Mouse (Mus musculus): ENCODE data around the gene H2-M10.4.

DNA sequence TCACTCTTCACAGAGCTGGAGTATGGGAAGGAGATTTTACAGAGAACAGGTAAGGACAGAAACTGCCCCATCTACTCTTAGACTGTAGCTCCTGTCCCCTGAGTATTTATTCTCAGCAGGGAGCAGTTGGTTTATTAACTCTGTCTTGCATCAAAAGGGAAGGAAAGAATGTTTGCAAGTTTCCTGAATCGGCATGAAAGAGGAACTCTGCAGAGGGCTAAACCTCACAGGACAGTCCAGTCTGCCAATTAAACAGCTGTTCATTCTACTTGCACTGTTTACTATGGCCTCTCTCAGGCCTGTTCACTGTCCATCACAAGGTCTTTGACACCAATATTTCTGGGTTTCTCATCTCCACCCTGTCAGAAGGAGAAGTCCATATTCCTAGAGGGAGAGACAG, 38.3 kb upstream of the H2-M10.4 start:
- TF ChIP-seq CTCF (IDR thresholded peaks at IDR 0.05; ENCODE audit: borderline replicate concordance, insufficient read depth, low read depth, low read length) = no peak
- TF ChIP-seq POLR2A (IDR thresholded peaks at IDR 0.05; ENCODE audit: borderline replicate concordance, insufficient read depth, low read length) = no peak

Measured in cerebellum, adult 2 months (tissue).